Comparison of ENCODE assay signal across 8 mouse cellular contexts in genomic region chr4:129276453-129276865, GRCm38 (mm10). TPM values are rescaled to one million over a fixed set of nuclear protein-coding genes. Genes with fewer than 3 reads are reported as not detected.
A peak's percentile ranks its signal among the peaks of the same experiment; 100 is the strongest.
DNase-seq lines count a peak whose midpoint lies in the region; ATAC-seq and TF ChIP-seq lines count a peak whose summit lies in the region.

No protein-coding gene starts in this region.

- no peaks in the 10 kb centered on the region for H3K4me1 ChIP-seq in forebrain, postnatal 0 days (ENCODE audit: insufficient read depth)
- H3K4me1 ChIP-seq in hindbrain, embryonic 11.5 days (replicated peaks; ENCODE audit: control insufficient read depth, insufficient read depth, low read length): no peaks in the 10 kb centered on the region
- peaks cover 7% of the 10 kb centered on the region for H3K4me1 ChIP-seq in lung, embryonic 16.5 days (replicated peaks; ENCODE audit: control insufficient read depth, insufficient read depth, low read length)

- H3K9me3 ChIP-seq in forebrain, postnatal 0 days (ENCODE audit: low read length): no peaks in the 10 kb centered on the region
- H3K9me3 ChIP-seq in hindbrain, embryonic 11.5 days (ENCODE audit: control insufficient read depth, low read length): no peaks in the 10 kb centered on the region
- no peaks in the 10 kb centered on the region for H3K9me3 ChIP-seq in lung, embryonic 16.5 days (ENCODE audit: control insufficient read depth, low read length)

- under 1% methylated on average over 18 of the region's 18 CpGs for WGBS in forebrain, postnatal 0 days
- WGBS in hindbrain, embryonic 11.5 days: 1% methylated on average over 18 of the region's 18 CpGs
- under 1% methylated on average over 18 of the region's 18 CpGs for WGBS in lung, embryonic 16.5 days

- no peaks in the 10 kb centered on the region for H3K36me3 ChIP-seq in forebrain, postnatal 0 days (ENCODE audit: insufficient read depth)
- no peaks in the 10 kb centered on the region for H3K36me3 ChIP-seq in hindbrain, embryonic 11.5 days (ENCODE audit: control insufficient read depth, insufficient read depth, low read length)
- no peaks in the 10 kb centered on the region for H3K36me3 ChIP-seq in lung, embryonic 16.5 days (ENCODE audit: control insufficient read depth, insufficient read depth, low read length)

- ATAC-seq in forebrain, postnatal 0 days: peak; percentile 81
- ATAC-seq in hindbrain, embryonic 11.5 days (ENCODE audit: low FRiP score): no peak; the same call in 1 of the 2 replicates
- peak; percentile 35 for ATAC-seq in lung, embryonic 16.5 days (ENCODE audit: low read depth)

- H3K27me3 ChIP-seq in forebrain, postnatal 0 days (ENCODE audit: insufficient read depth, low read length): no peaks in the 10 kb centered on the region
- no peaks in the 10 kb centered on the region for H3K27me3 ChIP-seq in hindbrain, embryonic 11.5 days (ENCODE audit: control insufficient read depth, insufficient read depth, low read length)
- H3K27me3 ChIP-seq in lung, embryonic 16.5 days (ENCODE audit: control insufficient read depth, insufficient read depth, low read depth, low read length): no peaks in the 10 kb centered on the region

- H3K9ac ChIP-seq in forebrain, postnatal 0 days: no peak overlapping the region
- no peak overlapping the region for H3K9ac ChIP-seq in hindbrain, embryonic 11.5 days (ENCODE audit: low read depth, low read length)
- H3K9ac ChIP-seq in lung, embryonic 16.5 days (ENCODE audit: low read length): no peak overlapping the region

- TF ChIP-seq CTCF in forebrain, postnatal 0 days (IDR thresholded peaks at IDR 0.05; ENCODE audit: low read depth): peak; percentile 99

- DNase-seq in MEL-GATA-1-ER (ENCODE audit: extremely low read depth, low read depth): peak; percentile 79
- peak; percentile 95 for DNase-seq in cerebellum, adult 11-12 months
- DNase-seq in forebrain, postnatal 0 days: peak; percentile 92
- peak; percentile 96 for DNase-seq in hindbrain, embryonic 11.5 days (ENCODE audit: low spot score)
- DNase-seq in layer of hippocampus, adult 9-10 months (ENCODE audit: low spot score): peak; percentile 96
- peak; percentile 98 for DNase-seq in ovary, postnatal 14 days (ENCODE audit: low spot score)
- DNase-seq in thymus, postnatal 0 days (ENCODE audit: low spot score): peak; percentile 88

- no peak overlapping the region for H3K27ac ChIP-seq in forebrain, postnatal 0 days (ENCODE audit: low read depth, low read length)
- no peak overlapping the region for H3K27ac ChIP-seq in hindbrain, embryonic 11.5 days (ENCODE audit: low read depth, low read length)
- H3K27ac ChIP-seq in lung, embryonic 16.5 days (ENCODE audit: low read length): no peak overlapping the region

- no peak overlapping the region for H3K4me2 ChIP-seq in forebrain, postnatal 0 days (ENCODE audit: low read depth)
- no peak overlapping the region for H3K4me2 ChIP-seq in hindbrain, embryonic 11.5 days (replicated peaks; ENCODE audit: low read depth, low read length)
- H3K4me2 ChIP-seq in lung, embryonic 16.5 days (ENCODE audit: low read depth, low read length): no peak overlapping the region

- H3K4me3 ChIP-seq in forebrain, postnatal 0 days (ENCODE audit: low read depth, low read length): no peak overlapping the region
- H3K4me3 ChIP-seq in hindbrain, embryonic 11.5 days (ENCODE audit: low read depth, low read length): no peak overlapping the region
- H3K4me3 ChIP-seq in lung, embryonic 16.5 days (ENCODE audit: low read length): no peak overlapping the region

RNA-seq across cellular contexts. Expression of gene Sync, which starts 11.0 kb away (rescaled TPM):
- total RNA-seq in forebrain, postnatal 0 days (2014; rRNA removed): 0.52 and 0.54 TPM in 2 replicates
- 0.48 and 0.79 TPM in 2 replicates for polyA plus RNA-seq in forebrain, postnatal 0 days (2015; fragmentation: Nextera tagmentation; extraction: Ambion mirVana)
- 0.56 and 0.99 TPM in 2 replicates for polyA plus RNA-seq in hindbrain, embryonic 11.5 days (2014; fragmentation: Nextera tagmentation; extraction: Ambion mirVana)
- polyA plus RNA-seq in lung, embryonic 16.5 days (2015; fragmentation: Nextera tagmentation; extraction: Ambion mirVana): 0.50 and 0.75 TPM in 2 replicates
- 0.31 and 0.35 TPM in 2 replicates for polyA plus RNA-seq in thymus, postnatal 0 days (2015; fragmentation: Nextera tagmentation; extraction: Ambion mirVana)

RNA-seq across cellular contexts. Expression of gene C77080, which starts 15.3 kb away (rescaled TPM):
- total RNA-seq in forebrain, postnatal 0 days (2014; rRNA removed): 7.8 and 10.6 TPM in 2 replicates
- 2.7 and 3.5 TPM in 2 replicates for polyA plus RNA-seq in forebrain, postnatal 0 days (2015; fragmentation: Nextera tagmentation; extraction: Ambion mirVana)
- polyA plus RNA-seq in hindbrain, embryonic 11.5 days (2014; fragmentation: Nextera tagmentation; extraction: Ambion mirVana): 3.2 and 3.6 TPM in 2 replicates
- polyA plus RNA-seq in lung, embryonic 16.5 days (2015; fragmentation: Nextera tagmentation; extraction: Ambion mirVana): 3.4 and 3.8 TPM in 2 replicates
- 3.3 and 3.6 TPM in 2 replicates for polyA plus RNA-seq in thymus, postnatal 0 days (2015; fragmentation: Nextera tagmentation; extraction: Ambion mirVana)

RNA-seq across cellular contexts. Expression of gene Rbbp4, which starts 58.7 kb away (rescaled TPM):
- 103 and 111 TPM in 2 replicates for total RNA-seq in forebrain, postnatal 0 days (2014; rRNA removed)
- polyA plus RNA-seq in forebrain, postnatal 0 days (2015; fragmentation: Nextera tagmentation; extraction: Ambion mirVana): 272 and 292 TPM in 2 replicates
- polyA plus RNA-seq in hindbrain, embryonic 11.5 days (2014; fragmentation: Nextera tagmentation; extraction: Ambion mirVana): 505 and 518 TPM in 2 replicates
- polyA plus RNA-seq in lung, embryonic 16.5 days (2015; fragmentation: Nextera tagmentation; extraction: Ambion mirVana): 356 and 390 TPM in 2 replicates
- 504 and 513 TPM in 2 replicates for polyA plus RNA-seq in thymus, postnatal 0 days (2015; fragmentation: Nextera tagmentation; extraction: Ambion mirVana)

RNA-seq across cellular contexts. Expression of gene Zbtb8os, which starts 59.0 kb away (rescaled TPM):
- 5.9 and 6.0 TPM in 2 replicates for total RNA-seq in forebrain, postnatal 0 days (2014; rRNA removed)
- 20.7 and 30.0 TPM in 2 replicates for polyA plus RNA-seq in forebrain, postnatal 0 days (2015; fragmentation: Nextera tagmentation; extraction: Ambion mirVana)
- 42.7 and 45.2 TPM in 2 replicates for polyA plus RNA-seq in hindbrain, embryonic 11.5 days (2014; fragmentation: Nextera tagmentation; extraction: Ambion mirVana)
- 45.5 and 47.3 TPM in 2 replicates for polyA plus RNA-seq in lung, embryonic 16.5 days (2015; fragmentation: Nextera tagmentation; extraction: Ambion mirVana)
- polyA plus RNA-seq in thymus, postnatal 0 days (2015; fragmentation: Nextera tagmentation; extraction: Ambion mirVana): 87.7 and 96.2 TPM in 2 replicates
